Mouse (Mus musculus) 3T3-L1 (cell line): ENCODE measurements around the gene Ankrd23.

Source experiments
- DNase-seq: peaks from one replicate; pipeline ENCODE4 v3.0.0-alpha.2; 2015; ENCODE audit warnings: low read depth, low spot score

Gene Ankrd23

GRCm38 (mm10) chr1:36522210-36522609 is 14.5 kb downstream of the Ankrd23 start:
- DNase-seq: no peak

GRCm38 (mm10) chr1:36519626-36520025 is 17.1 kb downstream of the Ankrd23 start:
- no peak for DNase-seq

GRCm38 (mm10) chr1:36518259-36518658 is 18.4 kb downstream of the Ankrd23 start:
- DNase-seq: no peak

GRCm38 (mm10) chr1:36513718-36514117 is 23.0 kb downstream of the Ankrd23 start:
- DNase-seq: peak; percentile 68

GRCm38 (mm10) chr1:36513310-36513709 is 23.4 kb downstream of the Ankrd23 start:
- peak; percentile 30 for DNase-seq

GRCm38 (mm10) chr1:36512966-36513280 is 23.8 kb downstream of the Ankrd23 start:
- DNase-seq: no peak

- DNase-seq: peak; percentile 26
These were observed 24.4 kb downstream of the Ankrd23 start for GRCm38 (mm10) chr1:36512089-36512965.

- peak; percentile 95 for DNase-seq
These were observed 25.2 kb downstream of the Ankrd23 start, which contains the start of gene Cnnm3 for GRCm38 (mm10) chr1:36511289-36512021. Gene Cnnm3, plus strand, starts transcription at chr1:36511867.

GRCm38 (mm10) chr1:36508238-36508637 is 28.4 kb downstream of the Ankrd23 start:
- no peak for DNase-seq

GRCm38 (mm10) chr1:36501261-36501660 is 35.4 kb downstream of the Ankrd23 start:
- peak; percentile 82 for DNase-seq

GRCm38 (mm10) chr1:36497312-36497711 is 39.4 kb downstream of the Ankrd23 start:
- DNase-seq: no peak

GRCm38 (mm10) chr1:36496719-36497118 is 40.0 kb downstream of the Ankrd23 start:
- DNase-seq: peak; percentile 44

GRCm38 (mm10) chr1:36493299-36493698 is 43.4 kb downstream of the Ankrd23 start:
- DNase-seq: no peak

GRCm38 (mm10) chr1:36492416-36493139 is 44.1 kb downstream of the Ankrd23 start:
- DNase-seq: peak; percentile 68

- no peak for DNase-seq
These were observed 47.0 kb downstream of the Ankrd23 start for GRCm38 (mm10) chr1:36489661-36490060.

- DNase-seq: no peak
These were observed 49.6 kb downstream of the Ankrd23 start for GRCm38 (mm10) chr1:36487111-36487510.

- peak; percentile 40 for DNase-seq
These were observed 51.6 kb downstream of the Ankrd23 start for GRCm38 (mm10) chr1:36485080-36485479.

GRCm38 (mm10) chr1:36483825-36484224 is 52.9 kb downstream of the Ankrd23 start:
- DNase-seq: no peak
